Mouse (Mus musculus): ENCODE data around the gene Maml2. TPM values are rescaled to one million over a fixed set of nuclear protein-coding genes. Genes with fewer than 3 reads are reported as not detected.

The Maml2 gene
- polyA plus RNA-seq, 1 experiment from 2014 or later: 15.1 TPM

- no peak overlapping the region for H3K4me2 ChIP-seq (replicated peaks; ENCODE audit: low read depth, low read length)
- H3K36me3 ChIP-seq (ENCODE audit: insufficient read depth, low read length): no peaks in the 10 kb centered on the region
- no peaks in the 10 kb centered on the region for H3K27me3 ChIP-seq (replicated peaks; ENCODE audit: insufficient read depth, low read length)
- no peak overlapping the region for H3K9ac ChIP-seq (replicated peaks; ENCODE audit: low read depth)
- DNase-seq (ENCODE audit: low spot score) (no peak), ATAC-seq (no peak)
- TF ChIP-seq CTCF (IDR thresholded peaks at IDR 0.05): no peak
- no peak for TF ChIP-seq EP300 (IDR thresholded peaks at IDR 0.05)
- peaks cover 5% of the 10 kb centered on the region; the same call in 1 of the 2 replicates for H3K4me1 ChIP-seq (ENCODE audit: insufficient read depth, low read depth, low read length)
- WGBS: 70% methylated on average over 3 of the region's 3 CpGs
- no peak overlapping the region for H3K27ac ChIP-seq (ENCODE audit: low read length)
- no peak overlapping the region for H3K4me3 ChIP-seq (ENCODE audit: low read depth, low read length)
- no peaks in the 10 kb centered on the region for H3K9me3 ChIP-seq (ENCODE audit: low read length)
Observed at GRCm38 (mm10) chr9:13523046-13523445, 225.3 kb downstream of the Maml2 start.

GRCm38 (mm10) chr9:13525075-13525474 is 227.3 kb downstream of the Maml2 start:
- Histone ChIP-seq H3K36me3 (ENCODE audit: insufficient read depth, low read length) (no peaks in the 10 kb centered on the region), H3K4me1 (ENCODE audit: insufficient read depth, low read depth, low read length) (peaks cover 5% of the 10 kb centered on the region; the same call in 1 of the 2 replicates), H3K27me3 (replicated peaks; ENCODE audit: insufficient read depth, low read length) (no peaks in the 10 kb centered on the region), H3K4me2 (replicated peaks; ENCODE audit: low read depth, low read length) (no peak overlapping the region), H3K9me3 (ENCODE audit: low read length) (no peaks in the 10 kb centered on the region), H3K4me3 (ENCODE audit: low read depth, low read length) (no peak overlapping the region), H3K27ac (ENCODE audit: low read length) (no peak overlapping the region), H3K9ac (replicated peaks; ENCODE audit: low read depth) (no peak overlapping the region)
- 30% methylated on average over 1 of the region's 1 CpGs for WGBS
- ATAC-seq (no peak), DNase-seq (ENCODE audit: low spot score) (no peak)
- no peak for TF ChIP-seq EP300 (IDR thresholded peaks at IDR 0.05)
- TF ChIP-seq CTCF (IDR thresholded peaks at IDR 0.05): no peak

- TF ChIP-seq EP300 (IDR thresholded peaks at IDR 0.05) (no peak), CTCF (IDR thresholded peaks at IDR 0.05) (no peak)
- DNase-seq (ENCODE audit: low spot score): no peak
- H3K36me3 ChIP-seq (ENCODE audit: insufficient read depth, low read length): no peaks in the 10 kb centered on the region
- H3K4me1 ChIP-seq (ENCODE audit: insufficient read depth, low read depth, low read length): peaks cover 5% of the 10 kb centered on the region; the same call in 1 of the 2 replicates
- ATAC-seq: no peak; the same call in 1 of the 2 replicates
- H3K4me3 ChIP-seq (ENCODE audit: low read depth, low read length): no peak overlapping the region
- H3K9ac ChIP-seq (replicated peaks; ENCODE audit: low read depth): no peak overlapping the region
- 38% methylated on average over 5 of the region's 5 CpGs for WGBS
- H3K4me2 ChIP-seq (replicated peaks; ENCODE audit: low read depth, low read length): no peak overlapping the region
- no peaks in the 10 kb centered on the region for H3K27me3 ChIP-seq (replicated peaks; ENCODE audit: insufficient read depth, low read length)
- no peaks in the 10 kb centered on the region for H3K9me3 ChIP-seq (ENCODE audit: low read length)
- H3K27ac ChIP-seq (ENCODE audit: low read length): no peak overlapping the region
Observed at GRCm38 (mm10) chr9:13525561-13526255, 228.0 kb downstream of the Maml2 start.

- Histone ChIP-seq H3K36me3 (ENCODE audit: insufficient read depth, low read length) (no peaks in the 10 kb centered on the region), H3K4me2 (replicated peaks; ENCODE audit: low read depth, low read length) (no peak overlapping the region), H3K4me1 (ENCODE audit: insufficient read depth, low read depth, low read length) (peaks cover 1% of the 10 kb centered on the region; the same call in 1 of the 2 replicates), H3K9me3 (ENCODE audit: low read length) (0 out of 2 replicates have a peak, but pooled peaks cover 2% of the 10 kb centered on the region), H3K27me3 (replicated peaks; ENCODE audit: insufficient read depth, low read length) (no peaks in the 10 kb centered on the region), H3K9ac (replicated peaks; ENCODE audit: low read depth) (no peak overlapping the region), H3K4me3 (ENCODE audit: low read depth, low read length) (no peak overlapping the region), H3K27ac (ENCODE audit: low read length) (no peak overlapping the region)
- DNase-seq (ENCODE audit: low spot score) (no peak), ATAC-seq (no peak)
- 60% methylated on average over 4 of the region's 4 CpGs for WGBS
- no peak for TF ChIP-seq CTCF (IDR thresholded peaks at IDR 0.05)
- TF ChIP-seq EP300 (IDR thresholded peaks at IDR 0.05): no peak
Observed at GRCm38 (mm10) chr9:13530575-13530974, 232.8 kb downstream of the Maml2 start.

- no peak overlapping the region for H3K9ac ChIP-seq (replicated peaks; ENCODE audit: low read depth)
- H3K4me1 ChIP-seq (ENCODE audit: insufficient read depth, low read depth, low read length): peaks cover 4% of the 10 kb centered on the region; the same call in 1 of the 2 replicates
- ATAC-seq: no peak
- no peaks in the 10 kb centered on the region for H3K36me3 ChIP-seq (ENCODE audit: insufficient read depth, low read length)
- H3K4me3 ChIP-seq (ENCODE audit: low read depth, low read length): no peak overlapping the region
- H3K9me3 ChIP-seq (ENCODE audit: low read length): 0 out of 2 replicates have a peak, but pooled peaks cover 2% of the 10 kb centered on the region
- 68% methylated on average over 11 of the region's 11 CpGs for WGBS
- DNase-seq (ENCODE audit: low spot score): no peak
- H3K27me3 ChIP-seq (replicated peaks; ENCODE audit: insufficient read depth, low read length): no peaks in the 10 kb centered on the region
- no peak overlapping the region for H3K4me2 ChIP-seq (replicated peaks; ENCODE audit: low read depth, low read length)
- H3K27ac ChIP-seq (ENCODE audit: low read length): no peak overlapping the region
- TF ChIP-seq CTCF (IDR thresholded peaks at IDR 0.05) (no peak), EP300 (IDR thresholded peaks at IDR 0.05) (no peak)
Observed at GRCm38 (mm10) chr9:13533076-13533707, 235.4 kb downstream of the Maml2 start.

- TF ChIP-seq EP300 (IDR thresholded peaks at IDR 0.05): no peak
- no peak for TF ChIP-seq CTCF (IDR thresholded peaks at IDR 0.05)
- no peak for ATAC-seq
- Histone ChIP-seq H3K9ac (replicated peaks; ENCODE audit: low read depth) (no peak overlapping the region), H3K27ac (ENCODE audit: low read length) (no peak overlapping the region), H3K4me2 (replicated peaks; ENCODE audit: low read depth, low read length) (no peak overlapping the region), H3K27me3 (replicated peaks; ENCODE audit: insufficient read depth, low read length) (no peaks in the 10 kb centered on the region), H3K4me3 (ENCODE audit: low read depth, low read length) (no peak overlapping the region), H3K36me3 (ENCODE audit: insufficient read depth, low read length) (no peaks in the 10 kb centered on the region), H3K9me3 (ENCODE audit: low read length) (0 out of 2 replicates have a peak, but pooled peaks cover 2% of the 10 kb centered on the region), H3K4me1 (ENCODE audit: insufficient read depth, low read depth, low read length) (peaks cover 4% of the 10 kb centered on the region; the same call in 1 of the 2 replicates)
- no peak for DNase-seq (ENCODE audit: low spot score)
- WGBS: 76% methylated on average over 5 of the region's 5 CpGs
Observed at GRCm38 (mm10) chr9:13535803-13536202, 238.0 kb downstream of the Maml2 start.

All from lung, postnatal 0 days (tissue).